Mouse (Mus musculus) olfactory bulb, adult 2 months (tissue): ENCODE measurements around the gene Hook2.

ENCODE experiments used
- CTCF ChIP-seq: fragments of 200-500 bp; IDR thresholded peaks from 2 replicates; pipeline ENCODE4 v1.5.1; 2012; ENCODE audit warnings: low read depth, mild to moderate bottlenecking, low read length, moderate library complexity; ENCODE audit not compliant: insufficient read depth
- POLR2A ChIP-seq: fragments of 200-500 bp; IDR thresholded peaks from 2 replicates; pipeline ENCODE4 v1.6.1; 2012; ENCODE audit warnings: mild to moderate bottlenecking, low read depth, low read length, moderate library complexity; ENCODE audit not compliant: insufficient read depth

GRCm38 (mm10) chr8:84978248-84978940 lies 12.0 kb upstream of the Hook2 start, which contains the start of gene Junb:
- TF ChIP-seq CTCF (no peak), POLR2A (peak; percentile 100)
